Mouse (Mus musculus) left cerebral cortex, postnatal 10 days (tissue): Measurements from ENCODE around the gene Eomes. TPM values are rescaled to one million over a fixed set of nuclear protein-coding genes. Genes with fewer than 3 reads are reported as not detected.

ENCODE experiments used
- DNase-seq, 2 experiments: peaks; one replicate each; pipeline ENCODE4 v3.0.0; 2021 to 2022; ENCODE audit warnings: low spot score in 2 of 2, mixed read lengths in 1 of 2; ENCODE audit errors: extremely low spot score in 1 of 2
- intact Hi-C: fragments of 180-260 bp; cut with DNase I; formaldehyde crosslinking; loops from one replicate; pipeline ENCODE4 v1.15.1; 2025
- total RNA-seq, 2 experiments: library from RNA; stranded (reverse); gene quantifications; 2 replicates each; pipeline ENCODE4 v1.2.3; 2021

The Eomes gene
- total RNA-seq, 2 experiments from 2014 or later, result 0.24 to 0.28 TPM

DNA sequence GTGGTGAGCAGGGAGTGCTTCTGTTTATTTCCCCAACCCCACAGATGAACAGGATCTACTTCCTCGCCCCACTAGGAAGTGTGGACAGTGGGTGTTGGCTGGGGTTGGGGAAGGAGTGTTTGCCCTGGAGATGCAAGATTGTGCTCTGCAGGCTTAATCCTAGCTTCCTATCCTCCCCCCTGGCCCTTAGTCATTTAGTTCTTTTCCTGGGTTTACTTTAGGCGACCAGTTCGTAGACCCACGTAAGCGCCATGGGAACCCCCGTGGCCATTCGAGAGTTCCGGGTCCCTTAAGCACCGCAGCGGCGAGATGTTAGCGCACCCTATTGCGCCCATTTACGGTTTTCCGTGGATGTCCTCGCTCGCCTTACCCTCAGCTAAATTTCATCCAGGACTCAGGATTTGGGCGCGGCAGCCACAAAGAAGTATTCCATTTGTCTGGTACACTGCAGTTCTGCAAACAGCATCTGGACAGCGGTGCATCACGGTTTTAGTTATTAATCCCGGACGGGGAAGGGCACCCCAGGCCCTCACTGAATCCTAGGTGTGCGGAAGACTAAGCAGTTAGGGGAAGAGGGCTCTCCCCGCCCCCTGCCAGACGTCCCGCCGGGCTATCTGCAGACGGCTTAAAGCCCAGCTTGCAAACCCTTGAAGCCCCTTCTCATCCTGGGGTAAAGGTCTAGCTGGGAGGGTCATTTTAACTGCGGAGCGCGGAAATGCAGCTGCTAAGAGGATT is 8.5 kb downstream of the Eomes start:
- no peak for DNase-seq
- intact Hi-C loops, result loop anchor here (5.0 kb wide), 1 partner anchor 389 kb away; no protein-coding TSS in a partner anchor

DNA sequence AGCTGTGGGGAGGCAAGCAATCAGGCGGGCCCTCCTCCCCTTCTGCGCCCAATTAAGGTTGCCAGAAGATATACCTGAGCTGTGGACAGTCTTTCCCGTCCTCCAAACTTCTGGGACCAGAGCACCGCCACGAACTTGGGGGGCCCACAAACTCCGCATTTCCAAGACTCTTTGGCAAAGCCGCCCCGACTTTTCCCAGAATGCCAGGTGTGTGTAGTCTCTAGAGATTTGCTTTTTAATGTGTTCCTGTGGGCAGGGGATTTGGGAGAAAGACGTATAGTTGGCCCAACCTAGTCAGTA is 9.0 kb downstream of the Eomes start:
- no peak for DNase-seq
- intact Hi-C loops, result loop anchor here (5.0 kb wide), 1 partner anchor 390 kb away; no protein-coding TSS in a partner anchor

DNA sequence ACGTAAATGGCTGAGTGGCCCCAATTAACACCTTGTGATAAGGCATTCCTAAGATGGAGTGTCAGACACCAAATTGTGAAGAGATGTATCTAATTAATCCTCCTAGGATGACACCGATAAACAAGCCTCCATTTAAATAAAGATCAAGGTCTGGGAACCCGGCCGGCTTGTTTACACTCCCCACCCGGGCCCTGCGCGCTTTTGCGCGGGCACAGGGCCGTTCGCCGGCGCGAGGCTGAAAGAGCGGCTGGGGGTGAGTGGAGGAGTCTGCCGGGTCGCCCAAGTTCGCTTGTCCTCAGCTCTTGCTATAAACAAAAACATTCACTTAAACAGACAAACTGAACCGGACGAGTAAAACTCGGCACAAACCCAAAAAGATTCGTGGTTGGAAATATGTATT is 9.6 kb downstream of the Eomes start:
- DNase-seq, result no peak
- intact Hi-C loops, result loop anchor here (2.0 to 5.0 kb wide), 2 partner anchors 390 to 435 kb away; no protein-coding TSS in a partner anchor

DNA sequence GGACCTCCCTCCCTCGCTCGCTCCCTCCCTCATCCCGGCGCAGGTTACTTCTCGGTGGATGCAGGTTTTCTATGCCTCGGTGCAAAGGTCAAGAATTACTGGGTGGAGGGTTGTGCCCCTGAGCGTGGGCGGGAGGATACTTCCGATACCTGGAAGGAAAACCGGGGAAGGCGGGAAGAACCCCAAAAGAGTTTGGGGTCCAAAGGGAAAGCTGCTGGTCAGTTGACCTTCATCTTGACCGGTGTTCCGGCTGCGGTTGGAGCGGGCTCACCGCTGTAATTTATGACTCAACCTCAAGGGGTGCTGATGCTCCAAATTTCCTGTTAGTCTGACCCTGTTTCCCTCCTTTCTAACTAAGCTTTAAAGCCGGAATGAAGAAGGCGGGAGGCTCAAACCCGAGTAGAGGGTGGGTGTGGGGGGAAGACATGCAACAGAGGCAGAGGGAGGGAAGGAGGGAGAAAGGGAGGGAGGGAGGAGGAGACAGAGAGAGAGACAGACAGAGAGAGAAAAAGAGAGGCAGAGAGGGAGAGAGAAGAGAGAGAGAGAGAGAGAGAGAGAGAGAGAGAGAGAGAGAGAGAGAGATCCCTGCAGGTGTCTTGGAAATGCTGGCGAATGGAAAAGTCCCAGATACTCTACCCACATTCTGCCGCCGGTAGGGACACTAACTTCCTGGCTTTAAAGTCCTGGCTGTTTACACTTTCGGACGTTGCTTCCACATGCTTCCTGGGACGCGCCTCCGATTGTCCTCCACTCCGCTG is 10.3 kb downstream of the Eomes start:
- intact Hi-C loops, result loop anchor here (2.0 to 5.0 kb wide), 2 partner anchors 391 to 436 kb away; no protein-coding TSS in a partner anchor

DNA sequence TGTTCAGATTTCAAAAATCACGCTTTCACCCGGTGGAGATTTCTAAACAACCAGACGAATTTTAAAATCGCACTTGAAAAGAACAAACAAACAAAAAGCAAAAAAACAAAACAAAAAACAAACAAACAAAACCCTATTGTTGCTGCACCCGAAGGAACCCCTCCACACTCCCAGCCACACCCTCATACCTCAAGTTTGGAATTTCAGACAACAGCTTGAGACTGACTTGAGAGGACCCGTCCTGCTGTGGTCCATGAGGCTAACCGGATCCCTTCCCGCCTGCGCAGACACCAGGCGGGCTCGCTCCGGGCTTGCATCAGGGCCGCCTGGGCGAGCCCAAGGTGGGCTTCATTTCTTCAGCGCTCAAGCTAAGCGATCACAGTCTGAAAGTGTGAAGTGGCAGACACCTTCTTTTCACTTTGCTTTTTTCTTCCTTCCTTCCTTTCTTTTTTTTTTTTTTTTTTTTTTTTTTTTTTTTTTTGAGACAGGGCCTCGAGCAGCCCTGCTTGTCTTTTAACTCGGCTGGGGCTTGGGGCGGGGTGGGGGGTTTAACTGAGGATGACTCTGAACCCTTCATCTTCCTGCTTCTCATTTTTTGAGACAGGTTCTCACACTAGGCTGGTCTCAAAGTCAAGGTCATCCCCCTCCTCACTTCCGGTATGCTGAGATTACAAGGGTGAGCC is 11.0 kb downstream of the Eomes start:
- no peak for DNase-seq
- intact Hi-C loops, result loop anchor here (2.0 to 5.0 kb wide), 2 partner anchors 392 to 436 kb away; no protein-coding TSS in a partner anchor

More for the DNA sequence above, 10.3 kb downstream of the Eomes start:
- peak in 1 of 2 experiments; percentile 44 for DNase-seq

DNA sequence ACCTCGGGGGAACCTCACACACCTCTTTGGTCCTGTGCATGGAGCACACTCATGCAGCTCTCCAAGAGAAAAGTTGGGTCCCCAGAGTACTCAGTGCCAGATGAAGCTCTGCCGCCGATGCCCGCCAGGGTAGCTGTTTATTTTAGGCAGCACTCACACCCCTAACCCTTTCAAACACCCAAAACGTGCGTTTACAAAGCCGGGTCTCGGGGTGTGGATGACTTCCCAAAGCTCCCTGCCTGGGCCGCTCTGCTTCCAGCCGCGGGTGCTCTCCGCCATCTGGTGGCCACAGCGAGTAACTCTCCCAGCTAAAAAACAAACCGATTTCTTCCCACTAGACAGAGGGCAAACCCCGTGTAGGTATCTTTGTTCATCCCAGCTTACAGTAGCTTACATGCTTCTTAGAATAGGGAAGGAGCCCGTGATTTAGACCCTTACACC is 11.6 kb downstream of the Eomes start:
- intact Hi-C loops, result loop anchor here (2.0 to 5.0 kb wide), 2 partner anchors 392 to 437 kb away; no protein-coding TSS in a partner anchor
- DNase-seq, result peak; percentile 31 to 71

DNA sequence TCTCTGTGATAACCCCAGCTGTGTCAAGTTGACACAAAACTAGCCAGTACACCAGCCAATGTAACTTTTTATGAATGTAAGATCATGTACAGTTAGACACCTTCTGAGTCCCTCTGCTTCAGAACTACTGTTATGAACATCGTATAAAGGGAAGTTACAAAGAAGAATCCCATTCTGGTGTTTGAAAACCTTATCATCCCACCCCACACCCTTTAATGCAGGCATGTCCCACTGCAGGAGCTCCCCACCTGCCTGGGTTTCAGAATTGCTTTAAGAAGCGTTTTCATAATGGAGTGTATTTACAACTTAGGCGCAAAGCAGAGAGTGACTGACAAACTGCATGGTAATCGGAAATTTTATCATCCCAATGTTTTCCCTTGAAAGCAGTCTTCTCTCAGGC is 13.2 kb downstream of the Eomes start:
- DNase-seq, result no peak
- intact Hi-C loops, result no loop called here

DNA sequence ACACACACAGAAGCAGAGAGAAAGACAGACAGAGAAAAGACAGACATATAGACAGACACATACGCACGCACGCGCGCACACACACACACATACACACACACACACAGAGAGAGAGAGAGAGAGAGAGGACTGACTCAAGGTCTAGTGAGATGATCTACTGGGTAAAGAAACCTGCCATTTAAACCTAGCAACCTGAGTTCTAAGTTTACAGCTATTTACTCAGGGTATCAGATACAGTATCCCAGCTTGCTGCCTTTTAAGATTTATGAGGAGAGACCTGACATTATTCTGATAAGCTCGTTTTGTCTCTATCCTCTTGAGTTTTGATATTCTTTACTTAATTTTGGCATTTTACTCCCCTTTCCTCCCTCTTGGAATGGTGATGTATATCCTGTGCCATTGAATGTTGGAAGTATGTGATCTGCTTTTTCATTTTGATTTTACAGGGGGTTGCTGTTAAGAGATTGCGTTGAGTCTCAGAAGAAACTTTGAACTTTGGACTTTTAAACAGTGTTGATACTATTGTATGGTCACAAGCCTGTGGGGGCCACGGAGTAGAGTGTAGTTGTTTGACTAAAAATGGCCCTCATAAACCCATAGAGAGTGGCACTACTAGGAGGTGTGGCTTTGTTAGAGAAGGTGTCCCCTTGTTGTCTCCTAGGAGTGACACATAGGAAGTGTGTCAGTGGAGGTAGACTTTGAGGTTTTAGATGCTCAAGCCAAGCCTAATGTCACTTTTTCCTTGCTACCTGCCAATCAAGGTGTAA is 15.1 kb downstream of the Eomes start:
- intact Hi-C loops, result no loop called here
- DNase-seq, result no peak

DNA sequence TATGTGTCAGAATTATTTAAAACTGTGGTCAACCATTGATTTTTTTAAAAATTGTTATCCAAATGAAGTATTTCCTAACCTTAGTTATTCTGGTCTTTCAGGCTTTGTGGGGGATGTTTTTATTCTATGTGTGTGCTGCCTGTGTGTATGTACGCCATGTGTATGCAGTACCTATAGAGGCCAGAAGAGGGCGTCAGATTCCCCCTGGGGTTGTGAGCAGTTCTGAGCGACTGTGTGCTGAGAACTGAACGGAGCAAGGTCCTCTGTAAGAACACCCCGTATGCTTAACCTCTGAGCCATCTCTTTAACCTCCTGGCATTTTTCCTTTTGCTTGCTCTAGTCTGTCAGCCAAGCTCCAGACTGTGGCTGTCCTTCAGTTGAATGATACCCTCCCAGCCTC is 16.1 kb downstream of the Eomes start:
- no peak for DNase-seq
- intact Hi-C loops, result no loop called here

DNA sequence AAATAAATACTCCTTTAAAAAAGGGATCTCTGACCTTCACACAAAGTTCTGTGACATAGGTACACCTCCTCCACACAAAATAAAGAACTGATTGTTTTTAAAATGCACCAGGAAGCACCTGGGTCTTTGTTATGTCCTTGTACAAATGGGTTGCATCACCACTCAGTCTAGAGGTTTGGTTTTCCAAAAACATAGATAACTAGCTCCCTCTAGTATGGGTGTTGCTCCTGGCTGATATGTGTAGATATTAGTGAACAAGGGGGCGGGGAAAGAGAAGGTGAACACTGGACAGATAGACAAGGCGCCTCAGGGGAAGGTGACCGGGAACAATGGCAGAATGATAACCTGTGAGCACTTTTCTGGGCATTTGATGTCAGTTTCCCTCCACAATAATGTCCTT is 17.9 kb downstream of the Eomes start:
- intact Hi-C loops, result no loop called here
- DNase-seq, result no peak

DNA sequence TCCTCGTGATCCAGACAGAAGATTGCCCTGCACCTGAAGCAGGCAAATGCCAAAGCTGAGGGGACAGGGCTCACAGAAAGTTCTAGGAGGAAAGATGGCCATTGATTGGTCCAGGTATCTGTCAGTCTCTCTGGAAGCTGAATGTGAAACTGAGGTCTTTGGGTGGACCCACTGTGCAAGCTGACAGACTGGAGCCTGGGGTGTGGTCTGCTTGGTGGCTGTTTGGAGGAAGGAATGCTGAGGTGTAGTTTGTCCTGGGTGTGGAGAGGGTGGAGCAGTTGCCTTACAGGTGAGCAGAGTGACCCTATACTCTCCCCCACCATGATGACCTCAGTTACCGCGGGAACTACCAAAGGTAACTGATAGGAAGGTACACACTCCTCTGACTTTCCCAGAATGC is 18.9 kb downstream of the Eomes start:
- DNase-seq, result no peak
- intact Hi-C loops, result no loop called here

DNA sequence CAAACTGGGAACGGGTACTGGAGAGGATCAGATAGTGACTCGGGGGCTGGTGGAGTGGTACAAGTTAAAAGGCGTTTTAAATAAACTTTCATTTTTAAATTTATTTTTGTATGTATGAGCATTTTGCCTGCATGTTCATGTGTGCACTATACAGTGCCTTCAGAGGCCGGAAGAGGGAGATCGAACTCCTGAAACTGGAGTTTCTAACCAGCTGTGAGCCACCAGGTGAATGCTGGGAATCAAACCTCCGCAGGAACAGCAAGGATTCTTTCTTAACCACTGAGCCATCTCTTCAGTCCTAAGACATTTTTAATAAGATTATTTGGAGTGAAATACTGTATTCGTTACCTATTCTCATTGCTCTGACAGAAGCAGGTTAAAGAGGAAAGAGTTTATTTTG is 20.0 kb downstream of the Eomes start:
- DNase-seq, result no peak
- intact Hi-C loops, result no loop called here

DNA sequence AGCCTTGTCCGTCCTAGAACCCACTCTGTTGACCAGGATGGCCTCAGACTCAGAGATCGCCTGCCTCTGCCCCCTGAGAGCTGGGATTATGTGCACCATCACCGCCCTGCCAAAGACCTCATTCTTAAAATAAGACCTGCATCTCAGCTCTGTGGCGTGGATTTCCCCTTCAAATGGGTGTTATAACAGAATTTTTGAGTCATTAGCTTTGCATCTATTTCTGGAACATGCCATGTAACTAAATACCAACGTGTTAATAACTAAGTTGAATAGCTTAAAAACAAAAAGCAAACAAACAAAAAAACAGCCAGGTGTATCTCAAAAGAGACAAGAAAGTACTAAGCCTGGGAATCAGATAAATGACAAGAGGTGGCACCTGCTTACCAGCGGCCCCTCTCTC is 23.0 kb downstream of the Eomes start:
- DNase-seq, result no peak
- intact Hi-C loops, result no loop called here

DNA sequence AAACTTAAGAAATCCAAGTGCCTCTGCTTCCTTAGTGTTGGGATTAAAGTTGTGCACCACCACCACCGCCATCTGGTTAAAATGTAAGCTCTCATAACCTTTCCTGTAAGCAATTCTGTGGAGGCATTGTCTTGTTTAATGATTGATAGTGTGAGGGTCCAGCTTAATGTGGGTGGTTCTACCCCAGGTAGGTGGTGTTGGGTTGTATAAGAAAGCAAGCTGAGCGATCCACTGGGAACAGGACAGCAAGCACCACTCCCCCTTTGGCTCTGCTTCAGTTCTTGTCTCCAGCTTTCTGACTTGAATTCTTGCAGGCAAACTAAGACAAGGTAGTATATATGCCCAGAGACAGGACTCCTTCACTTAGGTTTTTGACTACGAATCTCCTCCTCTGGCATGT is 26.6 kb downstream of the Eomes start:
- no peak for DNase-seq
- intact Hi-C loops, result no loop called here

DNA sequence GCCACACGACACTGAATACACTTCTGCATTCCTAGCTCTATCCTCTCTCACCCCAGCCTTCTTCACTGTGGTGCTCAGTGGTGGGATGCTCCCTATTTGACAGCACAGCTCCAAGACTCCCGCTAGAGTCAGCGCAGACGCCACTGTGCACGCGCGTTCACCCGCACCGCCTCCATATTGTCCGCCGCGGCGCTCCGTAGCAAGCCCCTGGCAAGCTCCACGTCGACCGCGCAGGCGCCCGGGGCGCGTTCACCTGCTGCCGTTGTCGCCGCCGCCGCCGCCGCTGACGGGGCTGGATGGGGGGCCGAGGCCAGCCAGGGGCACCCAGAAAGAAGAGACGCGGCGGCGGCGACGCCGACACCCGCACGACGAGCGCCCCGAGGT is 28.0 kb downstream of the Eomes start, which contains the start of gene Golga4:
Gene Golga4, plus strand, starts transcription at position 248 of the 384 bp plus-strand sequence.
- peak; percentile 90 to 94 for DNase-seq
- intact Hi-C loops, result no loop called here

DNA sequence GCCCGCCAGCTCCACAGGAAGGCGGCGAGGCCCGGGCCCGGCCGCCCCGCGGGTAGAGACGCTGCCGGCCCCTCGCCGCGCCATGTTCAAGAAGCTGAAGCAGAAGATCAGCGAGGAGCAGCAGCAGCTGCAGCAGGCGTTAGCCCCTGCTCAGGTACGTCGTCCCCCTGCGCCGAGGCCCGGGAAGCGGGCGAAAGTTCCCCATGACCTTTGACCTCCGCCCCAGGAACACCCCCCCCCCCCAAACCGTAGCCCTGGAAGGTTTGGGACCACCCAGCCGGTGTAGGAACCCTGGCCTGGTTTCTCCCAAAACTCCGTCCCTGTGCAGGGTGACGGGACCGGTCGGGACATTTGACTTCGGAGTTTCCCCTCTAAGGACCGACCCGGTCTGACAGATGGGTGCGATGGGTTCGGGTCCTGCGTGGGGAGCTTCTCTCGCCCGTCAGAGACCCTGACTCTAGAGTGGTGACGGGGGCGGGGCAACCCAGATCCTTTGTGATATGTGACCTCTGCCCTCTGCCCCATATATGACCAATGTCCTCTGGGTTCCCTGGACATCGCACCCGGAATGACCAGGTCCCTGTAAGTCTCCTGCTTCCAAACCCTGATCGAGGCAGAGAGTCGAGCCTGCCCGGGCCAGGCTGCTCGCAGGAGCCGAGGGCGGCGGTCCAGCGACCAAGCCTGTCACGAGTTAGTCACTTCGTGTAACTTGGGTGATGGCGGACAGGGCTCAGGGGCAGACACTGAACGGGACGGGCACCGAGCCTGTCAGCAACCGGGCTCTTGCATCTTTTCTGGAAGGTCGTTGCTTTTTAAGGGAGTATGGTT is 28.6 kb downstream of the Eomes start:
- intact Hi-C loops, result no loop called here
- peak; percentile 14 to 62 for DNase-seq

DNA sequence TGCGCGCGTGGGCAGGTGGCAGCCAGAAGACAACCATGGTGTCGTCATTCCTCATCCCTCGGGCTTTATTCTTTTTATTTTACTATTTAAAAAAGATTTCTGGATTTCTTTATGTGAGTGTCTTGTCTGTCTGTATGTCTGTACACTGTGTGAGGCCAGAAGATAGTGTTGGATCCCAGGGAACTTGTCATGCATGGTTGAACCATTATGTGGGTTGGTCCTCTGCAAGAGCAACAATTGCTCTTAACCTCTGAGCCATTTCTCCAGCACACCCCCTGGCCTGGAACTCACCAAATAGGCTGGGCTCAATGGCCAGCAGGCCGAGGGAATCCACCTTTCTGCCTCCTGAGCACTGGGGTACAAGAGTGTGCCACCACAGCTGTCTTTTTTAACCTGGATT is 29.5 kb downstream of the Eomes start:
- intact Hi-C loops, result no loop called here
- DNase-seq, result no peak

DNA sequence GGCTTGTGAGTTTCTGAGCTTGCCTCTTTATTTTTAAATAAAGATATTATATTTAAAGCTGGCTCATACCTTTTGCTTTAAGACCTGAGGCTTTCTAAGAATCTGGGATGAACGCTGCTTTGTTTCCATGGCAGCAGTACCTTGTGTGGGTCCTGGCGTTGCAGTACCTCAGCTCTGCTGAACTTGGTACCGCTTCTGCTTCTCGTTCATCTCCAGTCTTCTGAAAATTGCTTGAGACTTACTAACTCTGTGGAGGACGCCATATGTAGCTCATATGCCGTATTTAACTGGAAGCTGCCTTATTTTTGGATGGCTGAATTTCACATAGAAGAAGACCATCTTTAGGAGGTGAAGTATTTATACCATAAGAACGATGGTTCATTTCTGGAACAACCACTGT is 30.6 kb downstream of the Eomes start:
- DNase-seq, result no peak
- intact Hi-C loops, result no loop called here
